Mouse (Mus musculus) heart, embryonic 11.5 days (tissue): ENCODE data around the gene Mymk. TPM values are rescaled to one million over a fixed set of nuclear protein-coding genes. Genes with fewer than 3 reads are reported as not detected.

Source experiments
- ATAC-seq: fragments of 200-750 bp; cut with Nextera tagmentation; replicated peaks from 2 replicates; pipeline ENCODE4 v1.8.0; 2017; ENCODE audit warnings: moderate library complexity; ENCODE audit not compliant: insufficient number of reproducible peaks, low FRiP score, low TSS enrichment
- H3K27ac ChIP-seq: fragments of 300-500 bp; sonication (generic); 2 replicates; pipeline ENCODE4 v1.5.1; 2014; ENCODE audit warnings: mild to moderate bottlenecking, low read depth, low read length
- H3K27me3 ChIP-seq: fragments of 300-500 bp; sonication (generic); 2 replicates; pipeline ENCODE4 v1.6.1; 2014; ENCODE audit warnings: mild to moderate bottlenecking, low read length, mixed read lengths; ENCODE audit not compliant: control insufficient read depth, insufficient read depth
- H3K36me3 ChIP-seq: fragments of 300-500 bp; sonication (generic); 2 replicates; pipeline ENCODE4 v1.6.1; 2014; ENCODE audit warnings: mild to moderate bottlenecking, low read length, moderate library complexity, mixed read lengths; ENCODE audit not compliant: control insufficient read depth, insufficient read depth
- H3K4me1 ChIP-seq: fragments of 300-500 bp; sonication (generic); 2 replicates; pipeline ENCODE4 v1.6.1; 2014; ENCODE audit warnings: low read length; ENCODE audit not compliant: control insufficient read depth, insufficient read depth
- H3K4me2 ChIP-seq: fragments of 300-500 bp; sonication (generic); 2 replicates; pipeline ENCODE4 v1.6.1; 2014; ENCODE audit warnings: mild to moderate bottlenecking, moderate library complexity
- H3K4me3 ChIP-seq: fragments of 300-500 bp; sonication (generic); 2 replicates; pipeline ENCODE4 v1.5.1; 2014; ENCODE audit warnings: low read depth, low read length
- H3K9ac ChIP-seq: fragments of 300-500 bp; sonication (generic); 2 replicates; pipeline ENCODE4 v1.6.1; 2014; ENCODE audit warnings: mild to moderate bottlenecking, low read depth, low read length, moderate library complexity
- H3K9me3 ChIP-seq: fragments of 300-500 bp; sonication (generic); replicated peaks from 2 replicates; pipeline ENCODE4 v1.6.1; 2016; ENCODE audit warnings: low read length; ENCODE audit not compliant: control insufficient read depth
- WGBS: fragments of 180-500 bp; shearing (Covaris S2); extraction: QIAGEN DNeasy Blood & Tissue Kit; methylation state at CpG from one replicate; pipeline ENCODE4 v1.1.7; 2014; ENCODE audit not compliant: insufficient replicate concordance; 5-methylcytosine and 5-hydroxymethylcytosine counted together
- polyA plus RNA-seq: library from polyadenylated mRNA; unstranded; fragments of >200 nt; fragmentation: Nextera tagmentation; extraction: Ambion mirVana; gene quantifications from 2 replicates; pipeline ENCODE4 v1.2.1, GENCODE M21; 2014

The Mymk gene
- polyA plus RNA-seq, 1 experiment from 2014 or later = 0.23 TPM

- Histone ChIP-seq H3K4me3 (no peak overlapping the region), H3K9ac (no peak overlapping the region), H3K4me1 (no peaks in the 10 kb centered on the region), H3K9me3 (no peaks in the 10 kb centered on the region), H3K27me3 (no peaks in the 10 kb centered on the region; the same call in 1 of the 2 replicates), H3K27ac (no peak overlapping the region), H3K36me3 (no peaks in the 10 kb centered on the region), H3K4me2 (no peak overlapping the region)
- WGBS = 65% methylated on average over 8 of the region's 8 CpGs
- ATAC-seq = no peak
These were observed 29.7 kb downstream of the Mymk start for GRCm38 (mm10) chr2:27042131-27042844.

GRCm38 (mm10) chr2:27039286-27039685, 32.7 kb downstream of the Mymk start:
- no peaks in the 10 kb centered on the region for H3K36me3 ChIP-seq
- WGBS = 11% methylated on average over 1 of the region's 1 CpGs
- no peaks in the 10 kb centered on the region; the same call in 1 of the 2 replicates for H3K27me3 ChIP-seq
- H3K9me3 ChIP-seq = no peaks in the 10 kb centered on the region
- H3K27ac ChIP-seq = no peak overlapping the region
- H3K4me3 ChIP-seq = no peak overlapping the region
- H3K9ac ChIP-seq = no peak overlapping the region
- no peak for ATAC-seq
- no peaks in the 10 kb centered on the region for H3K4me1 ChIP-seq
- H3K4me2 ChIP-seq = no peak overlapping the region

GRCm38 (mm10) chr2:27038596-27038995, 33.4 kb downstream of the Mymk start:
- Histone ChIP-seq H3K9me3 (no peaks in the 10 kb centered on the region), H3K4me3 (no peak overlapping the region), H3K9ac (no peak overlapping the region)

GRCm38 (mm10) chr2:27037008-27037407, 35.0 kb downstream of the Mymk start:
- H3K9ac ChIP-seq = no peak overlapping the region
- H3K4me2 ChIP-seq = no peak overlapping the region
- WGBS = 59% methylated on average over 4 of the region's 4 CpGs
- H3K4me3 ChIP-seq = no peak overlapping the region
- no peaks in the 10 kb centered on the region for H3K36me3 ChIP-seq
- H3K27me3 ChIP-seq = no peaks in the 10 kb centered on the region; the same call in 1 of the 2 replicates
- peak; percentile 61; the same call in 1 of the 2 replicates for ATAC-seq
- H3K27ac ChIP-seq = no peak overlapping the region
- no peaks in the 10 kb centered on the region for H3K4me1 ChIP-seq
- no peaks in the 10 kb centered on the region for H3K9me3 ChIP-seq

More at GRCm38 (mm10) chr2:27038596-27038995, 33.4 kb downstream of the Mymk start:
- no peak overlapping the region for H3K27ac ChIP-seq
- H3K36me3 ChIP-seq = no peaks in the 10 kb centered on the region
- H3K27me3 ChIP-seq = no peaks in the 10 kb centered on the region; the same call in 1 of the 2 replicates
- 4% methylated on average over 3 of the region's 3 CpGs for WGBS
- no peaks in the 10 kb centered on the region for H3K4me1 ChIP-seq
- ATAC-seq = no peak; the same call in 1 of the 2 replicates
- H3K4me2 ChIP-seq = no peak overlapping the region

- no peak overlapping the region for H3K9ac ChIP-seq
- H3K27ac ChIP-seq = no peak overlapping the region
- H3K27me3 ChIP-seq = no peaks in the 10 kb centered on the region; the same call in 1 of the 2 replicates
- no peak overlapping the region for H3K4me2 ChIP-seq
- H3K4me1 ChIP-seq = no peaks in the 10 kb centered on the region
- H3K9me3 ChIP-seq = no peaks in the 10 kb centered on the region
- H3K4me3 ChIP-seq = no peak overlapping the region
- no peaks in the 10 kb centered on the region for H3K36me3 ChIP-seq
- ATAC-seq = no peak
- WGBS = 65% methylated on average over 3 of the region's 3 CpGs
These were observed 36.0 kb downstream of the Mymk start for GRCm38 (mm10) chr2:27036003-27036402.

- H3K4me1 ChIP-seq = peaks cover 5% of the 10 kb centered on the region; the same call in 1 of the 2 replicates
- no peak overlapping the region for H3K4me2 ChIP-seq
- H3K4me3 ChIP-seq = no peak overlapping the region
- no peak overlapping the region for H3K27ac ChIP-seq
- no peak overlapping the region for H3K9ac ChIP-seq
- H3K36me3 ChIP-seq = no peaks in the 10 kb centered on the region
- 60% methylated on average over 2 of the region's 2 CpGs for WGBS
- ATAC-seq = no peak
- H3K27me3 ChIP-seq = peaks cover 10% of the 10 kb centered on the region
- H3K9me3 ChIP-seq = no peaks in the 10 kb centered on the region
These were observed 39.6 kb downstream of the Mymk start for GRCm38 (mm10) chr2:27032361-27032760.

GRCm38 (mm10) chr2:27028437-27029015, 43.5 kb downstream of the Mymk start:
- peak overlapping the region; percentile 66 for H3K4me2 ChIP-seq
- no peaks in the 10 kb centered on the region for H3K9me3 ChIP-seq
- 55% methylated on average over 4 of the region's 4 CpGs for WGBS
- no peak overlapping the region for H3K4me3 ChIP-seq
- H3K36me3 ChIP-seq = no peaks in the 10 kb centered on the region
- H3K27me3 ChIP-seq = peaks cover 25% of the 10 kb centered on the region
- H3K27ac ChIP-seq = no peak overlapping the region
- H3K4me1 ChIP-seq = peaks cover 5% of the 10 kb centered on the region; the same call in 1 of the 2 replicates
- ATAC-seq = no peak
- no peak overlapping the region for H3K9ac ChIP-seq

GRCm38 (mm10) chr2:27027618-27028436, 44.2 kb downstream of the Mymk start, which contains the start of gene Slc2a6:
Gene Slc2a6, minus strand, starts transcription at chr2:27027998.
- H3K4me3 ChIP-seq = peak within 1 kb of the TSS; percentile 37
- ATAC-seq = peak; percentile 92
- peaks cover 25% of the 10 kb centered on the region for H3K27me3 ChIP-seq
- H3K27ac ChIP-seq = no peak within 1 kb of the TSS
- H3K4me2 ChIP-seq = peak within 1 kb of the TSS; percentile 66
- H3K36me3 ChIP-seq = no peaks in the 10 kb centered on the region
- H3K9ac ChIP-seq = 0 out of 2 replicates have a peak within 1 kb of the TSS, but pooled peaks have one; percentile 18
- H3K9me3 ChIP-seq = no peaks in the 10 kb centered on the region
- 3% methylated on average over 38 of the region's 38 CpGs for WGBS
- peaks cover 5% of the 10 kb centered on the region; the same call in 1 of the 2 replicates for H3K4me1 ChIP-seq
